8 mouse cellular contexts compared by ENCODE assay signal in genomic region chr11:85830901-85831341, GRCm38 (mm10). TPM values are rescaled to one million over a fixed set of nuclear protein-coding genes. Genes with fewer than 3 reads are reported as not detected.
DNase-seq lines count a peak whose midpoint lies in the region; ATAC-seq and TF ChIP-seq lines count a peak whose summit lies in the region.
"Had no signal": no experiment of that assay in that cellular context is flagged by ENCODE, and none has a peak within 500 bp of the region (broad histone marks: within the 10 kb centered on the region; RNA-seq: fewer than 3 reads in every experiment).

No protein-coding gene starts in this region.

- H3K27ac ChIP-seq in layer of hippocampus, adult 2 months, result no peak overlapping the region
- H3K27ac ChIP-seq in embryonic facial prominence, embryonic 11.5 days (replicated peaks; ENCODE audit: low read depth, low read length), result peak overlapping the region; percentile 81
- peak overlapping the region; percentile 94 for H3K27ac ChIP-seq in kidney, embryonic 15.5 days
- H3K27ac ChIP-seq in neural tube, embryonic 13.5 days (replicated peaks), result no peak overlapping the region

- peaks cover 40% of the 10 kb centered on the region for H3K27me3 ChIP-seq in embryonic facial prominence, embryonic 11.5 days (ENCODE audit: control insufficient read depth, insufficient read depth, low read length)
- H3K27me3 ChIP-seq in kidney, embryonic 15.5 days, result peaks cover 81% of the 10 kb centered on the region
- H3K27me3 ChIP-seq in neural tube, embryonic 13.5 days, result peaks cover 97% of the 10 kb centered on the region

- peak overlapping the region; percentile 73 for H3K4me2 ChIP-seq in embryonic facial prominence, embryonic 11.5 days (ENCODE audit: low read depth, low read length)
- H3K4me2 ChIP-seq in kidney, embryonic 15.5 days, result peak overlapping the region; percentile 92
- 0 out of 2 replicates have a peak overlapping the region, but pooled peaks have one; percentile 2 for H3K4me2 ChIP-seq in neural tube, embryonic 13.5 days

- no peak overlapping the region for H3K4me3 ChIP-seq in layer of hippocampus, adult 2 months
- peak overlapping the region; percentile 79 for H3K4me3 ChIP-seq in embryonic facial prominence, embryonic 11.5 days (ENCODE audit: low read depth, low read length)
- peak overlapping the region; percentile 75 for H3K4me3 ChIP-seq in kidney, embryonic 15.5 days (replicated peaks)
- no peak overlapping the region for H3K4me3 ChIP-seq in neural tube, embryonic 13.5 days

- no peaks in the 10 kb centered on the region for H3K36me3 ChIP-seq in embryonic facial prominence, embryonic 11.5 days (replicated peaks; ENCODE audit: control insufficient read depth, insufficient read depth, low read depth, low read length)
- H3K36me3 ChIP-seq in kidney, embryonic 15.5 days, result 0 out of 2 replicates have a peak, but pooled peaks cover 5% of the 10 kb centered on the region
- no peaks in the 10 kb centered on the region for H3K36me3 ChIP-seq in neural tube, embryonic 13.5 days

- TF ChIP-seq CTCF in layer of hippocampus, adult 2 months (conservative IDR thresholded peaks at IDR 0.05), result peak; percentile 24

- peaks cover 15% of the 10 kb centered on the region for H3K4me1 ChIP-seq in embryonic facial prominence, embryonic 11.5 days (ENCODE audit: control insufficient read depth, insufficient read depth, low read length)
- H3K4me1 ChIP-seq in kidney, embryonic 15.5 days, result peaks cover 71% of the 10 kb centered on the region
- peaks cover 48% of the 10 kb centered on the region for H3K4me1 ChIP-seq in neural tube, embryonic 13.5 days (replicated peaks)

- WGBS in embryonic facial prominence, embryonic 11.5 days, result under 1% methylated on average over 17 of the region's 17 CpGs
- 6% methylated on average over 17 of the region's 17 CpGs for WGBS in kidney, embryonic 15.5 days
- WGBS in neural tube, embryonic 13.5 days, result 2% methylated on average over 17 of the region's 17 CpGs

- no peaks in the 10 kb centered on the region for H3K9me3 ChIP-seq in embryonic facial prominence, embryonic 11.5 days (replicated peaks; ENCODE audit: control insufficient read depth, low read length)
- H3K9me3 ChIP-seq in kidney, embryonic 15.5 days (replicated peaks), result no peaks in the 10 kb centered on the region
- no peaks in the 10 kb centered on the region for H3K9me3 ChIP-seq in neural tube, embryonic 13.5 days

- peak overlapping the region; percentile 96 for H3K9ac ChIP-seq in embryonic facial prominence, embryonic 11.5 days (replicated peaks; ENCODE audit: low read length)
- H3K9ac ChIP-seq in kidney, embryonic 15.5 days, result peak overlapping the region; percentile 87
- H3K9ac ChIP-seq in neural tube, embryonic 13.5 days, result no peak overlapping the region

- no peak for ATAC-seq in embryonic facial prominence, embryonic 11.5 days (replicated peaks; ENCODE audit: insufficient number of reproducible peaks, low FRiP score, low TSS enrichment, low read depth)
- no peak for ATAC-seq in kidney, embryonic 15.5 days (replicated peaks; ENCODE audit: low FRiP score)
- ATAC-seq in neural tube, embryonic 13.5 days (ENCODE audit: low read depth), result no peak

- no peak for DNase-seq in layer of hippocampus, adult 2 months (ENCODE audit: low spot score in 2 of 2)
- no peak for DNase-seq in layer of hippocampus, adult 18-20 months (ENCODE audit: low spot score in 2 of 2)
- DNase-seq in embryonic facial prominence, embryonic 11.5 days (ENCODE audit: low spot score), result peak; percentile 70
- no peak for DNase-seq in cerebellum, adult 9-10 months
- DNase-seq in yolk sac, embryonic 10.5 days (ENCODE audit: low spot score), result no peak

RNA-seq across cellular contexts. Expression of gene Tbx2, which starts 1.4 kb away (rescaled TPM):
- 1 to 10 TPM; 1.5 to 1.6 TPM for total RNA-seq in layer of hippocampus, adult 2 months (2021)
- 1 to 10 TPM; 1.2 to 1.3 TPM for total RNA-seq in layer of hippocampus, adult 18-20 months (2021)
- 22.3 and 25.9 TPM in 2 replicates for polyA plus RNA-seq in embryonic facial prominence, embryonic 11.5 days (2014; fragmentation: Nextera tagmentation; extraction: Ambion mirVana)
- polyA plus RNA-seq in kidney, embryonic 15.5 days (2015; fragmentation: Nextera tagmentation; extraction: Ambion mirVana), result 11.2 and 11.4 TPM in 2 replicates
- 1.6 and 1.7 TPM in 2 replicates for polyA plus RNA-seq in neural tube, embryonic 13.5 days (2015; fragmentation: Nextera tagmentation; extraction: Ambion mirVana)

RNA-seq across cellular contexts. Expression of gene Gm11444, which starts 19.2 kb away (rescaled TPM):
- total RNA-seq in layer of hippocampus, adult 2 months (2021), result not detected
- not detected for total RNA-seq in layer of hippocampus, adult 18-20 months (2021)
- not detected in 2 replicates for polyA plus RNA-seq in embryonic facial prominence, embryonic 11.5 days (2014; fragmentation: Nextera tagmentation; extraction: Ambion mirVana)
- polyA plus RNA-seq in kidney, embryonic 15.5 days (2015; fragmentation: Nextera tagmentation; extraction: Ambion mirVana), result not detected in 2 replicates
- not detected in 2 replicates for polyA plus RNA-seq in neural tube, embryonic 13.5 days (2015; fragmentation: Nextera tagmentation; extraction: Ambion mirVana)
- polyA plus RNA-seq: spleen, adult 2 months had no signal

RNA-seq across cellular contexts. Expression of gene Tbx4, which starts 55.3 kb away (rescaled TPM):
- total RNA-seq in layer of hippocampus, adult 2 months (2021), result under 1 TPM; 0.13 to 0.22 TPM
- under 1 TPM in 1 of 2 experiments, not detected in 1; 0.18 TPM for total RNA-seq in layer of hippocampus, adult 18-20 months (2021)
- 0.65 and 1.5 TPM in 2 replicates for polyA plus RNA-seq in embryonic facial prominence, embryonic 11.5 days (2014; fragmentation: Nextera tagmentation; extraction: Ambion mirVana)
- 0.36 and 0.56 TPM in 2 replicates for polyA plus RNA-seq in kidney, embryonic 15.5 days (2015; fragmentation: Nextera tagmentation; extraction: Ambion mirVana)
- 0.25 and 0.59 TPM in 2 replicates for polyA plus RNA-seq in neural tube, embryonic 13.5 days (2015; fragmentation: Nextera tagmentation; extraction: Ambion mirVana)

Comparison
In these comparisons a context has a peak if more than half of its experiments do, and no peak if none do; other contexts are left out.
1. H3K27ac ChIP-seq: peak in embryonic facial prominence, embryonic 11.5 days (single experiment) and kidney, embryonic 15.5 days (single experiment); none in layer of hippocampus, adult 2 months (single experiment) and neural tube, embryonic 13.5 days (single experiment).
2. H3K4me3 ChIP-seq: peak in embryonic facial prominence, embryonic 11.5 days (single experiment) and kidney, embryonic 15.5 days (single experiment); none in layer of hippocampus, adult 2 months (single experiment) and neural tube, embryonic 13.5 days (single experiment).
3. H3K4me2 ChIP-seq: peak in every context shown above with its lines; median percentile 92 in kidney, embryonic 15.5 days; 73 in embryonic facial prominence, embryonic 11.5 days; 2 in neural tube, embryonic 13.5 days.